Mouse (Mus musculus): ENCODE data around the gene Cd320.
"Not testable (repeated sequence)": the region's sequence is repeated elsewhere in the genome, so short reads cannot be mapped to it uniquely, and the experiment has no call there.

Cd320 gene

GRCm38 (mm10) chr17:33842966-33843795 is at the start of gene Cd320:
Cd320 (plus strand) TSS chr17:33843091.
- DNase-seq = peak; percentile 91

GRCm38 (mm10) chr17:33798306-33798705 is 44.6 kb upstream of the Cd320 start:
- no peak for DNase-seq

GRCm38 (mm10) chr17:33799277-33799676 is 43.6 kb upstream of the Cd320 start:
- DNase-seq = no peak

DNA sequence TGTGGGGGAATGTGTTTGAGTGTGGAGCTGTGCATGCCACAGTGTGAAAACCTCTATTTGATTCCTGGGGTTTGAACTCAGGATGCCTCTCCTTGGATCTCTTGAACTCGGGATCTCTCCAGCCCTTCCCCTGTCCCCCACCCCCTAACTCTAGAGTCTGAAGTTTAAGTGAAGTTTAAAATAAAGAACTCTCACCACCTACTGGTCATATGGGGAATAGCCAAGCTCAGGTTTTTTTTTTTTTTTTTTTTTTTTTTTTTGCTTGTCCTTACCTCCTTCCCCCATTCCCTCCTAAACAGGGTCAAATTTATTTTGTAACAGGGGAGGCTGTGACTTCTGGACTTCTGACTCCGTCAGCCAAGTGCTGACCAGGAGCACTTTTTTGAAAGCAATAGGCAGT is 40.7 kb upstream of the Cd320 start:
- DNase-seq = no peak

- no peak for DNase-seq
Observed at GRCm38 (mm10) chr17:33804205-33804604, 38.7 kb upstream of the Cd320 start.

DNA sequence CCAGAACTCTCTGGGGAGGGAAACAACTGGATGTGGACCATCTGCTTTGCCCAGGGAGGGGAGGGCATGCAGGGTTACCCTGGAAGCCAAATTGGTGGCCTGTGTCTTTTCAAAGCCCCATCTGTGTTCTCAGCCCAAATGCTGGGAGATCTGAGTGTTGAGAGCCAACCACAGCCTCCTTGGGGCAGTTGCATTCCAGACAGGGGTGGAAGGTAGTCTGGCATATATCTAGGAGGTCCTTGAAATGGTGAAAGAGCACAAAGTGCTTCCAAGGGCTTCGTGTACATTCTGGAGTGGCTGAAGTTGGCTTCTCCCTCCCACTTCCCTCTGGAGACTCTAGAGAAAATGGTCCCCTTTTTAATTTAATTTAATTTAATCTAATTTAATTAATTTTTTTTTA is 38.1 kb upstream of the Cd320 start:
- DNase-seq = no peak

- DNase-seq = no peak
Observed at GRCm38 (mm10) chr17:33807181-33807888, 35.6 kb upstream of the Cd320 start.

GRCm38 (mm10) chr17:33808192-33808591 is 34.7 kb upstream of the Cd320 start:
- no peak for DNase-seq

- peak; percentile 88 for DNase-seq
Observed at GRCm38 (mm10) chr17:33810334-33811141, 32.4 kb upstream of the Cd320 start, which contains the start of gene Kank3. Kank3 (plus strand) TSS chr17:33810519.

GRCm38 (mm10) chr17:33811142-33811516 is 31.8 kb upstream of the Cd320 start:
- DNase-seq = no peak

GRCm38 (mm10) chr17:33812475-33812874 is 30.4 kb upstream of the Cd320 start:
- no peak for DNase-seq

- no peak for DNase-seq
Observed at GRCm38 (mm10) chr17:33812990-33813389, 29.9 kb upstream of the Cd320 start.

- DNase-seq = no peak
Observed at GRCm38 (mm10) chr17:33815399-33815798, 27.5 kb upstream of the Cd320 start.

DNA sequence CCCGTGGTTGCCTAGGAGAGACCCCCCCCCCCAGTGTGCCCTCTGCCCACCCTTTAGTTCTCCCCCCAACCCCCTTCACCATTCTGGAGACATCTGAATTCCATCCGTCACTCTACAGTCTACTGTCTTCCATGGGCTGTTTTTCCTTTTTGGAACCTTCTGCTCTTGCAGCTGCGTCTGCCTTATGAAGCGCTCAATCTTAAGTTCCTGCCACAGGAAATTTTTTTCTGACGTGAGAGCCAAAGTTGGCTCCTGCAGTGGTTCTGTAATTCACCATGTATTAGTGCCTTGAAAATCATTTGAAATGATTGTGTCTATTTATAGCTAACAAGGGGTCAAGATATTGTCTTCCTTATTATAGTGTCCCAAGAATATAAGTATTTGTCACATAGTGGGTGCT is 26.3 kb upstream of the Cd320 start:
- no peak for DNase-seq

DNA sequence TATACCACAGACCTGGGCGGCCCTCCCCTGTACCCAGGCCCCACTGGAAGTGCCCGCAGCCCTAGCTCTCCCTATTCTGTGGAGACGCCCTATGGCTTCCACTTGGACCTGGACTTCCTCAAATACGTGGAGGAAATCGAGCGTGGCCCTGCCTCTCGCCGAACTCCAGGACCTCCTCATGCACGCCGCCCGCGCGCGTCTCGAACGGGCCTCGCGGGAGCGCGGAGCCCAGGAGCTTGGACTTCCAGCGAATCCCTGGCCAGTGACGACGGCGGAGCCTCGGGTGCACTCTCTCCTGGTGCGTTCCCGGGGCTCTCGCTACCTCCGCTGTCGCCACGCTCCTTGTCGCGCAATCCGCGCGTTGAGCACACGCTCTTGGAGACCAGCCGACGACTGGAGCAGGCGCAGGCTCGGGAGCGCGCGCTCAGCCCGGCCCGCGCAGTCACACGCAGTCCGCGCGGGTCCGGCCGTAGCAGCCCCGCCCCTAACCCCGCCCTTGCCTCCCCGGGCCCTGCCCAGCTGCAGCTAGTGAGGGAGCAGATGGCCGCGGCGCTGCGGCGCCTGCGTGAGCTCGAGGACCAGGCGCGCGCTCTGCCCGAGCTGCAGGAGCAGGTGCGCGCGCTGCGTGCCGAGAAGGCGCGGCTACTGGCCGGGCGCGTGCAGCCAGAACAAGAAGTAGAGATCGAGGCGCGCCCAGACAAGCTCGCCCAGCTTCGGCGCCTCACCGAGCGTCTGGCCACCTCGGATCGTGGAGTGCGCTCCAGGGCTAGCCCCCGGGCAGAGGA is 25.5 kb upstream of the Cd320 start:
- DNase-seq = peak; percentile 88

DNA sequence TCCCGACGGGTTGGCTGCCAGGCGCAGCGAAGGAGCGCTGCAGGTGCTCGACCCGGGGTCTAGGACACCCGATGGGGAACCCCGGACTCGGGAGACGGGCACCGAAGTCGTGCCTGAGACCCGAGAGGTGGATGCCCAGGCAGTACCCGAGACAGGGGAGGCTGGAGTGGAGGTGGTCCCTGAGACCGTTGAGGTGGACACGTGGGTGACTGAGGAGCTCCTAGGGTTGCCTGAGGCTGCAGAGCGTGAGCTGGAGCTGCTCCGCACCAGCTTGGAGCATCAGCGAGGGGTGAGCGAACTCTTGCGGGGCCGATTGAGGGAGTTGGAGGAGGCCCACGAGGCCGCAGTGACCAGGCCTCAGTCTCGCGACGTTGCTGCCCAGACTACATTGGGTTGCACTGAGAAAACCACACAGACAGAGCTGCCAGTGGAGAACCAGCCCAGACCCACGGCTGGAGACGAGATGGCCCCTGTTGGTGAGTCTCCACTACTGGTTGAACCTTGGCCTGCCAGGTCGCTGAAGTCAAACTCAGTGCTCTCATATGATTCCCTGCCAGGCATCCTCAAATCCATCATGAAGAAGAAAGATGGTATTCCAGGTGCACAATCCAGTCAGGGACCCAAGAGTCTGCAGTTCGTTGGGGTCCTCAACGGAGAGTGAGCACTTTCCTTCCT is 24.8 kb upstream of the Cd320 start:
- no peak for DNase-seq

- DNase-seq = no peak
Observed at GRCm38 (mm10) chr17:33822436-33822959, 20.4 kb upstream of the Cd320 start.

GRCm38 (mm10) chr17:33823171-33823570 is 19.7 kb upstream of the Cd320 start:
- not testable (repeated sequence) for DNase-seq

- peak; percentile 98 for DNase-seq
Observed at GRCm38 (mm10) chr17:33824084-33824996, 18.6 kb upstream of the Cd320 start, which contains the start of the genes Rps28 and Ndufa7. Rps28 (minus strand) TSS chr17:33824562. Ndufa7 (plus strand) TSS chr17:33824572.

GRCm38 (mm10) chr17:33824997-33825330 is 17.9 kb upstream of the Cd320 start:
- DNase-seq = not testable (repeated sequence)
